Mouse (Mus musculus) effector memory CD4-positive, alpha-beta T cell, adult 5 months (primary cell): ENCODE data around the gene Smug1. TPM values are rescaled to one million over a fixed set of nuclear protein-coding genes. Genes with fewer than 3 reads are reported as not detected.

Experiments
- polyA plus RNA-seq: library from polyadenylated mRNA; unstranded; fragments of 100-300 nt; shearing (Covaris generic); gene quantifications from one replicate; pipeline ENCODE4 v1.2.1, GENCODE M21; 2017

Smug1 gene
- 4.2 TPM for polyA plus RNA-seq

GRCm38 (mm10) chr15:103167042-103167615 is at the start of gene Smug1:
Gene Smug1, minus strand, starts transcription at chr15:103167092.

Other genes with a start within 250 kb of the Smug1 start
- not detected for gene Hoxc13, start 246.0 kb downstream of the Smug1 start, polyA plus RNA-seq
- gene Hoxc12, start 230.3 kb downstream of the Smug1 start, polyA plus RNA-seq: not detected
- not detected for gene Hoxc11, start 212.7 kb downstream of the Smug1 start, polyA plus RNA-seq
- gene Hoxc10, start 200.3 kb downstream of the Smug1 start, polyA plus RNA-seq: not detected
- not detected for gene Hoxc5, start 199.6 kb downstream of the Smug1 start, polyA plus RNA-seq
- not detected for gene Hoxc9, start 190.7 kb downstream of the Smug1 start, polyA plus RNA-seq
- not detected for gene Hoxc8, start 176.5 kb downstream of the Smug1 start, polyA plus RNA-seq
- not detected for gene Hoxc6, start 168.8 kb downstream of the Smug1 start, polyA plus RNA-seq
- gene Hoxc4, start 148.2 kb downstream of the Smug1 start, polyA plus RNA-seq: not detected
- gene Cbx5, start 72.7 kb upstream of the Smug1 start, polyA plus RNA-seq: 10.5 TPM
- gene Hnrnpa1, start 73.3 kb upstream of the Smug1 start, polyA plus RNA-seq: 150 TPM
- 0.70 TPM for gene Nfe2, start 91.3 kb upstream of the Smug1 start, polyA plus RNA-seq
- gene Copz1, start 105.6 kb upstream of the Smug1 start, polyA plus RNA-seq: 118 TPM
- gene Gpr84, start 143.5 kb upstream of the Smug1 start, polyA plus RNA-seq: not detected
- gene Zfp385a, start 173.0 kb upstream of the Smug1 start, polyA plus RNA-seq: not detected
- not detected for gene Itga5, start 199.7 kb upstream of the Smug1 start, polyA plus RNA-seq